Mouse (Mus musculus): ENCODE measurements around the gene Gbf1. TPM values are rescaled to one million over a fixed set of nuclear protein-coding genes. Genes with fewer than 3 reads are reported as not detected.
A peak's percentile ranks its signal among the peaks of the same experiment; 100 is the strongest.

Gene Gbf1
- polyA plus RNA-seq, 1 experiment: 60.8 TPM

GRCm38 (mm10) chr19:46236658-46237057, 84.3 kb downstream of the Gbf1 start:
- TF ChIP-seq POLR2A (IDR thresholded peaks at IDR 0.05; ENCODE audit: low read depth, low read length) (no peak), CTCF (conservative IDR thresholded peaks at IDR 0.05; ENCODE audit: insufficient read depth, insufficient read length, low read depth, low read length) (no peak)
- Histone ChIP-seq H3K27me3 (replicated peaks; ENCODE audit: control insufficient read depth, insufficient read depth, low read length) (no peaks in the 10 kb centered on the region), H3K27ac (ENCODE audit: insufficient read depth, low read depth, low read length) (no peak overlapping the region), H3K36me3 (ENCODE audit: control insufficient read depth, insufficient read depth, low read length) (no peaks in the 10 kb centered on the region), H3K4me3 (ENCODE audit: insufficient read depth, low read depth, low read length) (no peak overlapping the region), H3K4me1 (ENCODE audit: control insufficient read depth, insufficient read depth, low read length) (no peaks in the 10 kb centered on the region)
- WGBS: 76% methylated on average over 5 of the region's 5 CpGs
- no peak for DNase-seq

- 51% methylated on average over 2 of the region's 2 CpGs for WGBS
- Histone ChIP-seq H3K27ac (ENCODE audit: insufficient read depth, low read depth, low read length) (no peak overlapping the region), H3K27me3 (replicated peaks; ENCODE audit: control insufficient read depth, insufficient read depth, low read length) (no peaks in the 10 kb centered on the region), H3K4me1 (ENCODE audit: control insufficient read depth, insufficient read depth, low read length) (no peaks in the 10 kb centered on the region), H3K4me3 (ENCODE audit: insufficient read depth, low read depth, low read length) (no peak overlapping the region), H3K36me3 (ENCODE audit: control insufficient read depth, insufficient read depth, low read length) (no peaks in the 10 kb centered on the region)
- no peak for TF ChIP-seq POLR2A (IDR thresholded peaks at IDR 0.05; ENCODE audit: low read depth, low read length)
- no peak for TF ChIP-seq CTCF (conservative IDR thresholded peaks at IDR 0.05; ENCODE audit: insufficient read depth, insufficient read length, low read depth, low read length)
- DNase-seq: no peak
These were observed 87.9 kb downstream of the Gbf1 start for GRCm38 (mm10) chr19:46240246-46240645.

GRCm38 (mm10) chr19:46242416-46242815, 90.1 kb downstream of the Gbf1 start:
- TF ChIP-seq POLR2A (IDR thresholded peaks at IDR 0.05; ENCODE audit: low read depth, low read length): no peak
- no peak for TF ChIP-seq CTCF (conservative IDR thresholded peaks at IDR 0.05; ENCODE audit: insufficient read depth, insufficient read length, low read depth, low read length)
- WGBS: 72% methylated on average over 5 of the region's 5 CpGs
- Histone ChIP-seq H3K36me3 (ENCODE audit: control insufficient read depth, insufficient read depth, low read length) (no peaks in the 10 kb centered on the region), H3K4me1 (ENCODE audit: control insufficient read depth, insufficient read depth, low read length) (no peaks in the 10 kb centered on the region), H3K27me3 (replicated peaks; ENCODE audit: control insufficient read depth, insufficient read depth, low read length) (no peaks in the 10 kb centered on the region), H3K27ac (ENCODE audit: insufficient read depth, low read depth, low read length) (no peak overlapping the region), H3K4me3 (ENCODE audit: insufficient read depth, low read depth, low read length) (no peak overlapping the region)
- DNase-seq: no peak

GRCm38 (mm10) chr19:46244628-46245027, 92.3 kb downstream of the Gbf1 start:
- Histone ChIP-seq H3K27me3 (replicated peaks; ENCODE audit: control insufficient read depth, insufficient read depth, low read length) (no peaks in the 10 kb centered on the region), H3K36me3 (ENCODE audit: control insufficient read depth, insufficient read depth, low read length) (no peaks in the 10 kb centered on the region; the same call in 1 of the 2 replicates), H3K27ac (ENCODE audit: insufficient read depth, low read depth, low read length) (no peak overlapping the region), H3K4me1 (ENCODE audit: control insufficient read depth, insufficient read depth, low read length) (no peaks in the 10 kb centered on the region), H3K4me3 (ENCODE audit: insufficient read depth, low read depth, low read length) (no peak overlapping the region)
- no peak for DNase-seq
- WGBS: 55% methylated on average over 5 of the region's 5 CpGs
- TF ChIP-seq POLR2A (IDR thresholded peaks at IDR 0.05; ENCODE audit: low read depth, low read length) (no peak), CTCF (conservative IDR thresholded peaks at IDR 0.05; ENCODE audit: insufficient read depth, insufficient read length, low read depth, low read length) (no peak)

GRCm38 (mm10) chr19:46248991-46249390, 96.7 kb downstream of the Gbf1 start:
- peaks cover 2% of the 10 kb centered on the region for H3K36me3 ChIP-seq (ENCODE audit: control insufficient read depth, insufficient read depth, low read length)
- H3K27me3 ChIP-seq (replicated peaks; ENCODE audit: control insufficient read depth, insufficient read depth, low read length): no peaks in the 10 kb centered on the region
- no peaks in the 10 kb centered on the region for H3K4me1 ChIP-seq (ENCODE audit: control insufficient read depth, insufficient read depth, low read length)
- H3K4me3 ChIP-seq (ENCODE audit: insufficient read depth, low read depth, low read length): no peak overlapping the region
- peak; percentile 28 for DNase-seq
- TF ChIP-seq CTCF (conservative IDR thresholded peaks at IDR 0.05; ENCODE audit: insufficient read depth, insufficient read length, low read depth, low read length): no peak; the same call in 1 of the 2 replicates
- no peak for TF ChIP-seq POLR2A (IDR thresholded peaks at IDR 0.05; ENCODE audit: low read depth, low read length)
- no peak overlapping the region for H3K27ac ChIP-seq (ENCODE audit: insufficient read depth, low read depth, low read length)
- 33% methylated on average over 7 of the region's 7 CpGs for WGBS

- TF ChIP-seq CTCF (conservative IDR thresholded peaks at IDR 0.05; ENCODE audit: insufficient read depth, insufficient read length, low read depth, low read length) (peak; percentile 45), POLR2A (IDR thresholded peaks at IDR 0.05; ENCODE audit: low read depth, low read length) (no peak)
- Histone ChIP-seq H3K36me3 (ENCODE audit: control insufficient read depth, insufficient read depth, low read length) (peaks cover 10% of the 10 kb centered on the region), H3K4me3 (ENCODE audit: insufficient read depth, low read depth, low read length) (no peak overlapping the region), H3K4me1 (ENCODE audit: control insufficient read depth, insufficient read depth, low read length) (no peaks in the 10 kb centered on the region), H3K27me3 (replicated peaks; ENCODE audit: control insufficient read depth, insufficient read depth, low read length) (no peaks in the 10 kb centered on the region), H3K27ac (ENCODE audit: insufficient read depth, low read depth, low read length) (no peak overlapping the region)
- 48% methylated on average over 7 of the region's 7 CpGs for WGBS
- DNase-seq: peak; percentile 48
These were observed 101.9 kb downstream of the Gbf1 start for GRCm38 (mm10) chr19:46254163-46254752.

GRCm38 (mm10) chr19:46264762-46265161, 112.5 kb downstream of the Gbf1 start:
- H3K36me3 ChIP-seq (ENCODE audit: control insufficient read depth, insufficient read depth, low read length): peaks cover 25% of the 10 kb centered on the region
- no peak for DNase-seq
- no peak overlapping the region for H3K4me3 ChIP-seq (ENCODE audit: insufficient read depth, low read depth, low read length)
- no peaks in the 10 kb centered on the region for H3K4me1 ChIP-seq (ENCODE audit: control insufficient read depth, insufficient read depth, low read length)
- TF ChIP-seq CTCF (conservative IDR thresholded peaks at IDR 0.05; ENCODE audit: insufficient read depth, insufficient read length, low read depth, low read length): no peak
- WGBS: 95% methylated on average over 7 of the region's 7 CpGs
- H3K27me3 ChIP-seq (replicated peaks; ENCODE audit: control insufficient read depth, insufficient read depth, low read length): no peaks in the 10 kb centered on the region
- no peak overlapping the region for H3K27ac ChIP-seq (ENCODE audit: insufficient read depth, low read depth, low read length)

All from kidney, adult 2 months (tissue).